Mouse (Mus musculus): ENCODE results near the gene Nt5c2.

The Nt5c2 gene

DNA sequence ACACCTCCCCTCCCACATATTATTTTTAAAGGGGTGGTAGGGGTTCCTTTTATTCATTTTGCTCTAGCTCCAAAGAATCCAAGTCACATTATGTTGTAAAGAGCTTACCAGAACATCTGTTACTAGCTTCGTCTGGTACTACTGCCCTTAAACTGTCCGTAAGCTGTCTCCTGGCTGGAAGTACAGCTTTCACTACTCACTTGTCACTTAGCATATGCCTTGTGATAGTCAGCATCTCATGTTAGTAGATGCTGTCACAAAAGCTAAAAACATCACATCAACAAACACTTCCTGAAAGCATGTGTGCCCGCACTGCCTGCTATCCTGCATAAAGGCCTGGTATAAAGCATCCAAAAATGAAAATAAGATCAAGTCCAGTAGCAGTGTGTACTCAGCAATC lies 55.4 kb downstream of the Nt5c2 start:
- in situ Hi-C loops (cut with MboI; ENCODE audit: low pct_unique_long_range_greater_than_20kb in 1 of 2, low sequenced_read_pairs in 2 of 2, unreplicated experiment in 1 of 2): no loop called here

DNA sequence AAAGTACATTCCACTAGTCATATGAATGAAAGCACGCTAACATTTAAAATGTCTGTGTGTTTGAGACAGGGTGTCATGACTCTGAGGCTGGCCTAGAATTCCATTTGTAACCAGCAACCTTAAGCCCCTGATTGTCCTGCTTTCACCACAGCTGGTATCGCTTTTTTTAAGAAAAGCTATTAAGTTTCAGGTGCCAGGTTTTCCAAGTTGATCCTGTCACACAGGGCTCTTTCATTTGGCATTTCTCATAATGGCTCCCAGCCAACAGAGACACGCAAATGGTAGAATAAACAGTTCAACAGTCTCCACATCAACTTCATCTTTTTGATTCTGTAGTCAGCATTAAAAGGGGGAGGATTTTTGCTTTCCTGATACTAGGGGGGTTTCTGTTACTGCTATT lies 56.4 kb downstream of the Nt5c2 start:
- in situ Hi-C loops (cut with MboI; ENCODE audit: low pct_unique_long_range_greater_than_20kb in 1 of 2, low sequenced_read_pairs in 2 of 2, unreplicated experiment in 1 of 2): no loop called here

DNA sequence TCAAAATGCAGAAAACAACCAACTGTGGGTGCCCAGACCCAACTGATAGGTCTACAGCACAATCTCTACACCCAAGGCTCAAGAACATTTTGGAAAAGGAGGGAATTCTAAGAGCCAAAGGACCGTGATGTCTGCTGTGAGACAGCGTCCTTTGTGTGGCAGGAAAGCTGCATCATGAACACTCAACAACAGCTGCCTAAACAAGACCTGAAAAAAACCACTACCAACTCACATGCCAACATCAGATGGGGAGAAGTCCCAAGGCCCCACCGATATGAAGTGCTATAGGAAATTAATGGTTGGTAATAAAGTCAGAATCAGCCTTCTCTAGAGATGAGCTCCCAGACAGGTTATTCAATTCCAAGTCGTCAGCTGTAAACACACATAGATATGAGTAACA lies 57.0 kb downstream of the Nt5c2 start:
- in situ Hi-C loops (cut with MboI; ENCODE audit: low pct_unique_long_range_greater_than_20kb in 1 of 2, low sequenced_read_pairs in 2 of 2, unreplicated experiment in 1 of 2): no loop called here

DNA sequence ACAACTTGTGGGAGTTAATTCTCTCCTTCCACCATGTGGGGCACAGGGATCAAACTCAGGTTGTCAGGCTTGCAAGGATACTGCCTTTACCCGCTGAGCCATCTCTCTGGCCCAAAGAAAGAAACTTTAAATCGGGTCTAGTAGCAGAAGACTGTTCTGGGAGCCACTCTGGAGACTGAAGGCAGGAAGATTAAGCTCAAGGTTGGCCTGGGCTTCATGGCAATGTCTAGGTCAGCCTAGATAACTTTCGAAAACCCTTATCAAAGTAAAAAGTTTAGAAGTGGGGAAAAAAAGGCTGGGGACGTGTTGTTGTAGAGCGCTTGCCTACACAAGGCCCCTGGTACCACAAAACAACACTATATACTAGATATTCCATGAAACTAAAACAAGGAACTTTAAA lies 58.0 kb downstream of the Nt5c2 start:
- in situ Hi-C loops (cut with MboI; ENCODE audit: low pct_unique_long_range_greater_than_20kb in 1 of 2, low sequenced_read_pairs in 2 of 2, unreplicated experiment in 1 of 2): no loop called here

DNA sequence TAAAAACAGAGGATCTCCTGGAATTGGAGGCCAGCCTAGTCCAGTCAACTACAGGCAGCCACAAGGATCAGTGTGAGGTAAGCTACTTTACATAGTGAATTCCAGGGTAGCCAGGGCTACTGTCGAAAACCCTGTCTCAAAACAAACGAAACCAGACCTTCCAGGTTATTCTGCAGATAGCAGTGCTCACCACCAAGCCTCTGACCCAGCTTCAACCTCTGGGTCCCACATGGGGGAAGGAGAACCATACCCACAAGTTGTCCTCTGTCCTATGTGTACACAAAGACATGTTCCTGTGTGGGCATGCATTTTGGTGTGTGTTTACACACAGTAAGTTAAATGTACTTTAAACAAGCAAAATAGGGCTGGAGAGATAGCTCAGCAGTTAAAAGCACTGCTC lies 58.5 kb downstream of the Nt5c2 start:
- in situ Hi-C loops (cut with MboI; ENCODE audit: low pct_unique_long_range_greater_than_20kb in 1 of 2, low sequenced_read_pairs in 2 of 2, unreplicated experiment in 1 of 2): no loop called here

DNA sequence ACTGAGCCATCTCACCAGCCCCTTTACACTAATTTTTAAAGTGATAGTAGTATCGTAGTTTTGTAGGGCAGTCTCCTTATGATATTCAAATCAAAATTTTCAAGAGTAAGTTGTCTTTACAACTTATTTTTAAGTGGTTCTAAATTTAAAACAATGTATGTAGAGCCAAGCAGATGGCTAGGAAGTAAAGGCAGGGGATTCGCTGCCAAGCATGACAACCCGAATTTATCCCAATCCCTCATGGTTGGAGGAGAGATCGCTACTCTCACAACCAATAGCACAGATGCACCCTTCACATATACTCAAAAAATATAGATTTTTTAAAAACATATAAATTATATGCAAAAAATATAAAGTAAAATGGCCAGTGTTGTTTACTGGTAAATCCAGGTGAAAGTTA lies 59.3 kb downstream of the Nt5c2 start:
- in situ Hi-C loops (cut with MboI; ENCODE audit: low pct_unique_long_range_greater_than_20kb in 1 of 2, low sequenced_read_pairs in 2 of 2, unreplicated experiment in 1 of 2): no loop called here

DNA sequence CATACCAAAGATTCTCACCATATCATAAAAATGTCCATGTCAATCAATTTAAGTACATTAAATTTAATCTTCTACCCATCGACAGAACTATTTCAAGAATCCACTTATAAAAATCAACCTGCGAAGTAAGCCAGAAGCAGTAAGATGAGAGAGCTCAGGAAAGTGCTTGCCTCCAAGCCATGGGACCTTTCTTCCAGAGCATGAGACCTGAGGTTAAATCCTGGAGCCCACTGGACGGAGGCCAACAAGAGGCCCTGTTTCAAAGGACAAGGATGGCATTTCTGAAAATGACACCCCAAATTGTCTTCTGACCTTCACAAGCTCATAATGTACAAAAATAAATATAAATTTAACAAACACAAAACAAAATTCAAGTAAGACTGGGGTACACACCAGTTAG lies 61.4 kb downstream of the Nt5c2 start:
- in situ Hi-C loops (cut with MboI; ENCODE audit: low pct_unique_long_range_greater_than_20kb in 1 of 2, low sequenced_read_pairs in 2 of 2, unreplicated experiment in 1 of 2): no loop called here

DNA sequence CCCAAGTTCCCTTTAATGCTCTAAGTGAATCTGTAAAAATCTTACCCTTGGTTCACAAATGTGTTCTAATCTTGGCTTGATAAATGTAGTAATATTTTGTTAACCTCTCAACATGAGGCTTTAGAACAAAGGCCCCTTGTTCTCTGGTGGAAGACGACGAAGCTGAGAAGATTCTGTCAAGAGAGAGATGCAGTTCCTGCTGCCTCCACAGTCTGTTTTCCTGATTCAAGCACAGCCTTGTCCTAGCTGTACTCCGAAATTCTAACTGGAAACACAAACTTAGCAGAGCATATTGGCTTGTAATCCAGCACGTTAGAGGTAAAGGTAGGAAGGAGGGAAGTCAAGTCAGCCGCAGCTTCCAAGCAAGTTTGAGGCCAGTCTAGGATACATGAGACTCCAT lies 62.0 kb downstream of the Nt5c2 start:
- in situ Hi-C loops (cut with MboI; ENCODE audit: low pct_unique_long_range_greater_than_20kb in 1 of 2, low sequenced_read_pairs in 2 of 2, unreplicated experiment in 1 of 2): no loop called here

DNA sequence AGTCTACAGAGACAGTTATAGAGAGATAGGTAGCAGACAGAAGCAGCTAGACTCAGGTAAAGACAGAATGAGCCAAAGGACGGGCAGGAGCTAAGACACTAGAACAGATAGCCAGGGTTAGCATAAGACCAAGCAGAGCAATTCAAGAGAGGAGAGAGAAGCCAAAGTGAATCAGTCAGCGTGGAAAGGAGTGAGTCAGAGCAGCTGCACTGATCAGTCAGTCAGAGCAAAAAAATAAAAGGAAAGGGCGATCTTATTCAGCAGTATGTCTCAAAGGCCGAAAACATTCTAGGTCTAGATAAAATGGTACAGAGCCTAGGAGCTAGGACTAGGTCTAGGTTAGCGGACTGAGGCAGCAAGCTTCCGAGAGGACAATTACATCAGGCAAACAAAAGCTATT lies 70.6 kb downstream of the Nt5c2 start:
- in situ Hi-C loops (cut with MboI; ENCODE audit: low pct_unique_long_range_greater_than_20kb in 1 of 2, low sequenced_read_pairs in 2 of 2, unreplicated experiment in 1 of 2): no loop called here

DNA sequence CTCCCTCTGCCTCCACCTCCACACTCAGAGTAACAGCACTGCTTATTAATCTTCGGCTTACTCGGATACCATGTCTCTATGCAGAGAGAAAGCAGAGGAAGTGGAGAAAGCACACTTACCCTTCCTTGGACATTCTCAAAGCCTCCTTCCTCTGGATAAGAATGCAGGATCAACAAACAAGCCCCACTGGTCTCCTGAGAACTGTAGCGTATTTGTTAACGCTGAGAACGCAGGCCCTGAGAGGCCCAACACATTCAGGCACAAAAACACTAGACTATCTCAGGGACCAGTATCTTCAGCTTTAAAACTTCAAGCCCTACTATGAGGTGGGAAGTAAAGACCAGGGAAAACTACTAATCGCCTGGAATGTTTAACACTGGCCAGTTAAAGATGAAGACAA lies 77.8 kb downstream of the Nt5c2 start:
- in situ Hi-C loops (cut with MboI; ENCODE audit: low pct_unique_long_range_greater_than_20kb in 1 of 2, low sequenced_read_pairs in 2 of 2, unreplicated experiment in 1 of 2): no loop called here

DNA sequence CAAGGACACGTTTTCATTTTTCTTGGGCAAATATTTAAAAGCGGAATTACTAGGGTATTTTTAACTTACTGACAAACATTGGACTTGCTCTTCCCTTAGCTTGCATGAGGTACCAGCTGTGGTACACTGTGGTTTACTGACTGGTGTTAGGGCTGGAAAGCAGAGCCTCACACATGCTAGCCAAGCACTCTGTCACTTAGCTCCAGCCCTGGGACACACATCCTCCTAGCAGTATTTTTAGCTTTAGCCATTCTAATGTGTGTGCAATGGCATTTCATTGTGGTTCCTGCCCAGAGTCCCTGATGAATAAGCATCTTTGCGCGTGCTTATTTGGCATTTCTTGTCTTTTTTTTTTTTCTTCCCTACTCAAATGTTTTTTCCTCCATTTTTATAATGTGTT lies 80.9 kb downstream of the Nt5c2 start:
- in situ Hi-C loops (cut with MboI; ENCODE audit: low pct_unique_long_range_greater_than_20kb in 1 of 2, low sequenced_read_pairs in 2 of 2, unreplicated experiment in 1 of 2): no loop called here

DNA sequence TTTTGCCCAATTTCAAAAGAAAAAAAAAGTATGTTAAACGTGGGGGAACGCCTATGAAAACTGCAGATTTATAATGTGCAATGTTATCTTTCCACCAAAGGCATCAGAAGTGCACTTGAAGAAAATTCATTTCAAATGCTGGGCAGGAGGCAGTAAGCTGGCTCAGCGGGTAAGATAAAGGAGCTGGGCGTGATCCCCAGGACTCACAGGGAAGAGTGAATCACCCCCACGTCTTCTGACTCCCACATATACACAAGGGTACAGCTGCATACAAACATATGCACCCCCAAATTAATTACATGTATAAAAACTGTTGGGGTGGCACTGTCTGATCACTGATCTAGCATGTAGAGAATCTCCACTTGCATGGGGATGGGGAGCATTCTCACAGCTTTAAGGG lies 82.3 kb downstream of the Nt5c2 start:
- in situ Hi-C loops (cut with MboI; ENCODE audit: low pct_unique_long_range_greater_than_20kb in 1 of 2, low sequenced_read_pairs in 2 of 2, unreplicated experiment in 1 of 2): no loop called here

DNA sequence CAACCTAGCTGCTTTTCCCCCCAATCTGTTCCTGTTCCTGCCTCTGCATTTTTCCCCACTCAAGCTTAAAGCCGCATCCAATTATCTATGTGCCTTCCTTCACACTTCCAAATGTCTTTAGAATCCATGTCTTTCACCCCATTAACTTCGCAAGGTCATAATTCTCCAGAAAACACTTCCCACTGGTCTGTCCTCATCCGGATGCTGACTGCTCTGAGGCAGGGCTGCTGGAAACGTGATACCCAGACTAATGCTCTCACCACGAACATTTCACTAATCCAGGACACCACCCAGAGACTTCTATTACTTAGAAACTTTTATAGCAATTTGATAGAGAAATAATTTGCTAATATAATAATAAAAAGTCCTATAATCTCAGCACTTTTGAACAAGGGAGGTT lies 84.9 kb downstream of the Nt5c2 start:
- in situ Hi-C loops (cut with MboI; ENCODE audit: low pct_unique_long_range_greater_than_20kb in 1 of 2, low sequenced_read_pairs in 2 of 2, unreplicated experiment in 1 of 2): no loop called here

DNA sequence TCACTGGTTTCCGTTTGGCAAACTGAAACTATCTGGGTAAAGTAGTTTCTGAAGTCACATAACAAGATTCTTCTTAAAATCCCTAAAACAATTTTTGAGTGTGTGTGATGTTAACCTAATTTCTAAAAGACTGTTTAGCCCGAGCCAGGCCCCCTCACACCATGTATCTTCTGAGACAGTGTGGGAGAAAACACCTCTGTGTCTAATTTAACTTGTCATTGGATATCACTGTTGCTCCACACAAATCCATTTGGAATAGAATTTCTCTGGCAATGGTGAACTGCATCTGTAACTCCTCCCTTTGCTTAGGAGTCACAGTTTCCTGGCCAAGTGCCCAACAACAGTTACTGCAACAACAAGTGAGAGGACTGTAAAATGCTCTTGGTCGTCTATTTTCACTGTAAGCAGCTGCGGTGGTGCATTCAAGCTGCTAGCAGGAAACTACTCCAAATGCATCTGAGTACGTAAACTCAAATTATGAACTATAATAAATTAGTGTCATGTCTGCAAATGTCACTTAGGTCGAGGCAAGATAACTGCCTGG lies 85.8 kb downstream of the Nt5c2 start:
- in situ Hi-C loops (cut with MboI; ENCODE audit: low pct_unique_long_range_greater_than_20kb in 1 of 2, low sequenced_read_pairs in 2 of 2, unreplicated experiment in 1 of 2): no loop called here

DNA sequence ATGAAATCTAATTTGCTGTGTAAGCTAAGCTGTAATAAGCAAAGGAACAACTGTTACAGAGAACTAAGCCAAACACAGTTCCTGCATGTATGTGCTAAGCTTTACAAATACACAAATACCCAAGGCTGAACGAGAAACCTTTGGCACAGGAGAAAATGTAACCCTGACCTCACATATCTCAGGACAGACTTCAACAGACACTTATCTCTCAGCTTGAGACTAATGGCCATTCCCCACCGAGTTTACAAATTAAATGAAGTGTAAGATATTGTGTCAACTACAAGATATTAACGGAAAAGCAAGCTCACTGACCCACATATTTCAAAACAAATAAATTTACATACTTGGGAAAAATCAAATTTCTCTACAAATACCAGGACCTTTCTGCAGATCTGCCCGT lies 86.8 kb downstream of the Nt5c2 start:
- in situ Hi-C loops (cut with MboI; ENCODE audit: low pct_unique_long_range_greater_than_20kb in 1 of 2, low sequenced_read_pairs in 2 of 2, unreplicated experiment in 1 of 2): no loop called here

DNA sequence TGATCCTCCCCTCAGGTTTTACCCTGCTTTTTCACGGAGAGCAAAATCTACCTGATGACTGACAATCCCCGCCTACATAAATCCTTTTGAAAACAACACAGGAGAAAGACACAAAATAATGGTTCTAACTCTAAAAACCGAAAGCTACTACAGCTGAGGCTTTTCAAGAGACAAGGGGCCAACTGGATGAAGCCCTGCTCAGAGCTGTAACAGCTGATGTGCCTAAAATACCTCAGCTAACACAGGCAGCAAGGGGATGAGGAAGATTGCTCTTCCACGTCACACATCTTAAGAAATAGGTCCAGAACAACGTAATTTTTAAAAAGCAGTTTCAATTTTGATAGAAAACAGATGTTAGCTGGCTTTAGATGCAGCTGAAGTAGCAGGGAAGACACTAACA lies 88.0 kb downstream of the Nt5c2 start:
- in situ Hi-C loops (cut with MboI; ENCODE audit: low pct_unique_long_range_greater_than_20kb in 1 of 2, low sequenced_read_pairs in 2 of 2, unreplicated experiment in 1 of 2): no loop called here

DNA sequence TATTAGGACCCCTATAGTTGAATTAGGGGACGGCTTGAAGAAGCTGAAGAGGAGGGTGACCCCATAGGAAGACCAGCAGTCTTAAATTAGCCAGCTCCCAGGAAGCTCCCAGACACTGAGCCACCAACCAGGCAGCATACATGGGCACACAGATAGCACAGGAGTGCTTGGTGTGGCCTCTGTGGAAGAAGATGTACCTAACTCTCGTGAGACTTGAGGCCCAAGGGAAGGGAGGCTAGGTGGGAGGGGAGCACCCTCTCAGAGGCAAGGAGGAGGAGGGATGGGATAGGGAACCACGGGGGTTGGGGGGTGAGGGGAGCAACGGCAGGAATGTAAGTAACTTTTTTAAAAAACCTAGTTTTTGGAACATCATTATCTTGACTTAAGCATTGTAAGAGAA lies 88.6 kb downstream of the Nt5c2 start:
- in situ Hi-C loops (cut with MboI; ENCODE audit: low pct_unique_long_range_greater_than_20kb in 1 of 2, low sequenced_read_pairs in 2 of 2, unreplicated experiment in 1 of 2): no loop called here

DNA sequence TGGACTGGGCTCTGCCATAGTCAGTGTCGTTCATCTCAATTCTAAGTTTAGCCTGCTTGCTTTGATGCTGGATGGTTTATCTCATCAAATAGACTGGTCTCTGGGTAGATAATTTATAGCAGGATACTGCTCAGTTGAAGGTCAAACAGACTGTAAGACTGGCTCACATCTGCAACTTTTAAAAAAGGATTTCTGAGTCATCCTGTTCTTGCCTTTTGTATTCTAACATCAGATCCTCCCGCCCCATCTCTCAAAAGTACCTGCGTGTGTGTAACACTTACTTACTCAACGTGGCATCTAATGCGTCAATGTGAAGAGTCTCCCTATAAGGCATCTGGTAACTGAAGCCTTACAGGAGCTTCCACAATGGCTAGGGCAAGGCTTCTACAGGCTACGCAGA lies 94.4 kb downstream of the Nt5c2 start:
- in situ Hi-C loops (cut with MboI; ENCODE audit: low pct_unique_long_range_greater_than_20kb in 1 of 2, low sequenced_read_pairs in 2 of 2, unreplicated experiment in 1 of 2): no loop called here

DNA sequence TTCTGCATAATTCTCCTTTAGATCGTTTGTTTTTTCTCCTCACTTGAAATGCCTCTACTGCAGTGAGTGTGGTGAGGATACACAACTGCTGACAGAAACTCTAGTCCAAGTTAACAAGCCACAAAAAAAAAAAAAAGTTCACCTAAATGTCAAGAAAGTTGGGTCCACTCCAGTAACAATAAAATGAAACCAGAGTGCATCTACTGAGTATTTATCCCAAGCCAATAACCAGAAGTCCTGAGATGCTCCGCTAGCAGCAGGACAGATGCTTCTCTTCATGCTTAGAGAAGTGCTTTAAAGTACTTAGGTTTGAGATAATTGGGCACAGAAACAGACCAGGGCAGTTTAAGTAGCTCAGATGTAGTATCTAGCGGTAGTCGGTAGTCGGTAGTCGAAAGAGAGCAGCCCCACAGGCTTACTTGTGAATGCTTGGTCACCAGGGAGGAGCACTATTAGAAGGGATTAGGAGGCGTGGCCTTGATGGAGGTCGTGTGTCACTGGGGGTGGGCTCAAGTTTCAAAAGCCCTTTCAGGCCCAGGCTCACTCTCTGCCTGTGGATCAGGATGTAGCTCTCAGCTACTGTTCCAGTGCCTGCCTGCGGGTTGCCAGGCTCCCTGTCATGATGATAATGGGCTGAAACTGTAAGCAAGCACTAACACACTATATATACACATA lies 99.4 kb downstream of the Nt5c2 start:
- in situ Hi-C loops (cut with MboI; ENCODE audit: low pct_unique_long_range_greater_than_20kb in 1 of 2, low sequenced_read_pairs in 2 of 2, unreplicated experiment in 1 of 2): no loop called here

DNA sequence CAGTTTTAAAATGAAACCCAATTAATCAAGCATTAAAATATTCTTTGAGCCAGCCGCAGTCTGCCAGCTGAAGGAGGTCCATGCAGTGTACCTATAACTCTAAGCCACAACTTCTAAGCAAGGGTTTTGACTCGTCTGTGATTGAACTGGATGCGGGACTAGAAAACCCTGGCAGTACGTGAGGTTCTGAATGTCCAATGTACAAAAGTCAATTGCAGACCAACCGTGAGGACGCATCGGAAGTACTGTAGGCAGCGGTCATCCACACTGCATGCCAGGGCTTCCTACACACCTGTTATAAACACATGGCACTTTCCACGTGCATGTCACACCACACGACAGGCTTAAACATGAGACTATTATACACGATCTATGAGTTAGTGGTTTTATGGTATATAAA lies 101.3 kb downstream of the Nt5c2 start:
- in situ Hi-C loops (cut with MboI; ENCODE audit: low pct_unique_long_range_greater_than_20kb in 1 of 2, low sequenced_read_pairs in 2 of 2, unreplicated experiment in 1 of 2): no loop called here

DNA sequence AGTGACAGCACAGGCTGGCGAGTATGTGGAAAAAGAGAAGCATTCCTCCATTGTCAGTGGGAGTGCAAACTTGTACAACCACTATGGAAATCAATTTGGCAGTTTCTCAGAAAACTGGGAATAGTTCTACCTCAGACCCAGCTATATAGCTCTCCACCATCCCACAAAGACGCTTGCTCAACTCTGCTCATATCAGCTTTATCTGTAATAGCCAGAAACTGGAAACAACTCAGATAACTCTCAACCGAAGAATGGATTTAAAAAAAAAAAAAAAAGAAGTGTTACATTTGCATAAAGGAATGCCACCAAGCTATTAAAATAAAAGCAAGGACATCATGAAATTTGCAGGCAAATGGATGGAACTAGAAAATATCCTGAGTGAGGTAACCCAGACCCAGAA lies 103.5 kb downstream of the Nt5c2 start:
- in situ Hi-C loops (cut with MboI; ENCODE audit: low pct_unique_long_range_greater_than_20kb in 1 of 2, low sequenced_read_pairs in 2 of 2, unreplicated experiment in 1 of 2): no loop called here

Data from mouse embryonic stem cell (cell line).